Mouse (Mus musculus): ENCODE measurements around the gene Map3k13. TPM values are rescaled to one million over a fixed set of nuclear protein-coding genes. Genes with fewer than 3 reads are reported as not detected.
"Not testable (repeated sequence)": the region's sequence is repeated elsewhere in the genome, so short reads cannot be mapped to it uniquely, and the experiment has no call there.

The Map3k13 gene
- total RNA-seq (2021): 10 to 100 TPM; 14.7 to 16.0 TPM

DNA sequence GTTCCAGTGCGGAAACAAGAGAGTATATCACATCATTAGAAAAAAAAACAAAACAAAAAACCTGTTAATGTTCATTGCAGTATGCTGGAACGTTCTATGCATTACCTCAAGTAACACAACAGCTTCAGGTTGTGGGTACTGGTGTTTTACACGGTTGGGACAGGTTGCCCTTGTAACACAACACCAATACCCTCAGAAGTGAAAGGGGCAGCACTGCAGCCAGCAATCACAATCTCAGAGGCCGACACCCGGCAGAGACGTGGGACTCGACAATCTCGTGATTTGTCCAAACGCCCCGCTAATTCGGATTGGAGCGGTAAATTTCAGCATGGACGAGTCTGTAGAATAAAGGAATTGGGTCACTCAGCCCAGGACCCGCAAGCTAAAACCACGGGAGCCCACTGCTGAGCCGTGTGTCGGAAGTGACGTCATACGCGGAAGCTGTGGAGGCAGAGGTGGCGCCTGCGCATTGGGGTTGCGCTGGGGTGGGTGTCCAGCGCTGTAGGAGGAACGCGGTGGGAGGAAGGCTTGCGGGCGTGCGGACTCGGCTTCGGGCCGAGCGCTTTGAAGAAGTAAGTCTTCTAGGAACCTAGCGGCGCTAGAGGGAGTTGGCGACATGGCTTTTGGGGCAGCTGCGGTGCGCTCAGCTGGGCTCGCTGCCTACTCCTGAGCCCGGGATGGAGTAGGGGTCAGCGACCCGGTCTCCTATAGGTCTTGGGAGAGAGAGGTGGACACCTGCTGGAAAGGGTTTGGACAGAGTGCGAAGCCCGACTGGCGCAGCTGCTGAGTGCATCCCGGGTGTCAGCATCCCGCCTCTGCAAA lies at the start of gene Map3k13:
TSS of gene Map3k13 (plus strand) at position 472 of the 822 bp plus-strand sequence.
- intact Hi-C loops (cut with DNase I): loop anchor here (5.0 kb wide), 1 partner anchor 473 kb away; the partner anchor contains the start of gene Tra2b
- peak; percentile 94 to 97 for DNase-seq (ENCODE audit: low spot score in 2 of 2)

- intact Hi-C loops (cut with DNase I): no loop called here
- peak in 1 of 2 experiments; percentile 67 for DNase-seq (ENCODE audit: low spot score in 2 of 2)
These were observed 35.7 kb upstream of the Map3k13 start for GRCm38 (mm10) chr16:21758447-21758846.

- DNase-seq (ENCODE audit: low spot score in 2 of 2): no peak
- intact Hi-C loops (cut with DNase I): loop anchor here (2.0 kb wide), 1 partner anchor 279 kb away; no protein-coding TSS in a partner anchor
These were observed 25.9 kb upstream of the Map3k13 start for GRCm38 (mm10) chr16:21768255-21768654.

GRCm38 (mm10) chr16:21769667-21770066 lies 24.5 kb upstream of the Map3k13 start:
- intact Hi-C loops (cut with DNase I): loop anchor here (2.0 kb wide), 2 partner anchors 45 to 281 kb away; no protein-coding TSS in a partner anchor
- DNase-seq (ENCODE audit: low spot score in 2 of 2): no peak

DNA sequence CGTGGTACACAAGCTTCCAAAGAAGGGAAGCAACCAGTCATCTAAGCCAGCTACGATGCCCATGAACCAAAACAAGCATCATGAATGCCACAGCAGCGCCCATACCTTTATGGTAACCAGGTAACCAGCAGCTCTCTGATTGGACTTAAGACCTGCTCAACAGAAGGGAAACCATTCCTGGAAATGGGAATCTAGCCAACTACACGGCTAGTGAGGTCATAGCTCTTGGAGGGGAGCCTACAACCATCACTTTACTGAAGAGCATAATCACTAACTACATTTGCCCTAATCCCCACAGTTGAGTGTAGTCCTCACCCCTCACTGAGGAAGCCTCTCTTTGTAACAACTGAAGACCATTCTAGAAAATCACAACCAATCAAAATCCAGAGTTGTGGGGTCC lies 19.4 kb upstream of the Map3k13 start:
- intact Hi-C loops (cut with DNase I): no loop called here
- DNase-seq (ENCODE audit: low spot score in 2 of 2): no peak

- DNase-seq (ENCODE audit: low spot score in 2 of 2): no peak
- intact Hi-C loops (cut with DNase I): no loop called here
These were observed 15.8 kb upstream of the Map3k13 start for GRCm38 (mm10) chr16:21778293-21778866.

GRCm38 (mm10) chr16:21779149-21779548 lies 15.0 kb upstream of the Map3k13 start:
- DNase-seq (ENCODE audit: low spot score in 2 of 2): no peak
- intact Hi-C loops (cut with DNase I): no loop called here

- no peak for DNase-seq (ENCODE audit: low spot score in 2 of 2)
- intact Hi-C loops (cut with DNase I): no loop called here
These were observed 12.9 kb upstream of the Map3k13 start for GRCm38 (mm10) chr16:21781277-21781676.

- DNase-seq (ENCODE audit: low spot score in 2 of 2): no peak
- intact Hi-C loops (cut with DNase I): no loop called here
These were observed 12.3 kb upstream of the Map3k13 start for GRCm38 (mm10) chr16:21781895-21782294.

DNA sequence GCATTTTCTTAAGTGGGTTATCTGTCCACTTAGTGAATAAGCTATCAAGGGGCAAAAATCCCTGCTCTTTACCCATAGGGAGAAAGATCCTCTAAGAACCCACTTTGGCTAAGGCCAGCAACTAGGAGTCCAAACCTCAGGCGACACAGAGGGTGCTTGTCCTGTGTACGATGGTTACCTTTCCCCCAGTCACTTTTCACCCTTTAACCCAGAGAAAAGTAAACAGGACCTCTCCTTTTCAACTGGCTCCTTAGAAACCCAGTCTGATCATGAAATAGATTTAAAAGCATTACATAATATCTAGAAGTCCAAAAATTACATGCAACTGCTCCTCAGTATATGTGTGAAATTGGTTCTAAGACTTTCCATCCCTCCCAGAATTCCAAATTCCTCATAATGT lies 11.3 kb upstream of the Map3k13 start:
- DNase-seq (ENCODE audit: low spot score in 2 of 2): no peak
- intact Hi-C loops (cut with DNase I): no loop called here

GRCm38 (mm10) chr16:21785000-21785399 lies 9.1 kb upstream of the Map3k13 start:
- intact Hi-C loops (cut with DNase I): no loop called here
- no peak for DNase-seq (ENCODE audit: low spot score in 2 of 2)

GRCm38 (mm10) chr16:21786317-21786716 lies 7.8 kb upstream of the Map3k13 start:
- DNase-seq (ENCODE audit: low spot score in 2 of 2): no peak
- intact Hi-C loops (cut with DNase I): no loop called here

GRCm38 (mm10) chr16:21787516-21788353 lies 6.4 kb upstream of the Map3k13 start, which contains the start of gene Ehhadh:
TSS of gene Ehhadh (minus strand) at chr16:21787807.
- DNase-seq (ENCODE audit: low spot score in 2 of 2): peak; percentile 12 to 28
- intact Hi-C loops (cut with DNase I): no loop called here

DNA sequence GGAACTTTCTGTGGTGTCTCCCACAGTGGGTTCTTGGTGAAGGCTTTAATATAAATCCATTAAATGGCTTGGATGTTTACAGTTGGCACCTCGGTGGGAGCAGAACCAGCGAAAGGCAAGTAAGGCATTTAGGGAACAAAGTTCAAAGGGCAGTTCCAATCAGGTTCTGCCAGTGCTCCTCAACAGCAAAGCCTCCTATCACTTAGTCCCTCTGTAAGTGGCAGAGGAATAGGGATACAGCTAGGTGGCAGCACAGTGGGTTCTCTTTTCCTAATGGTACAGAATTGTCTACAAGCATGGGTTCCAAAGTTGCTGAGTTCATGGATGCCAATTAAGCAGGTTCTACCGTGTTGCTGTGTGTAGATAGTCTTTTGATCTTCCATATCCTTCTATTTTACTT lies 5.6 kb upstream of the Map3k13 start:
- intact Hi-C loops (cut with DNase I): no loop called here
- DNase-seq (ENCODE audit: low spot score in 2 of 2): no peak

DNA sequence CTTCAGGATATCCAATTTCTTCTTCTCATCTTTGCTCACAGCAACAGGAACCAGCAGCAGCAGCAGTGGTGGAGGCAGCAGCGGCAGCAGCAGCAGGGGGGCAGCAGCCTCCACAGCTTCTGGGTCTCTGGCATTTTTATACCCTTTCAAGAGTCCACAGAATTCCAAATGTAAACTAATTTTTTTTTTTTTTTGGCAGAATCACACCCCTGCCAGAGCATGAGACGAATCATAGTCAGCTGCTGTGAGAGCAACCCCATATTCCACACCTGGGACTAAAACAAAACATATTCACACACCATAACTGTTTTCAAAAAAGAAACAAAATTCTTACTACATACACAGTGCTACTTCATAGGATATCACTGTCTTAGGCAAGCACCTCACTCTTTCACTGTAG lies 5.0 kb upstream of the Map3k13 start:
- intact Hi-C loops (cut with DNase I): no loop called here
- no peak for DNase-seq (ENCODE audit: low spot score in 2 of 2)

DNA sequence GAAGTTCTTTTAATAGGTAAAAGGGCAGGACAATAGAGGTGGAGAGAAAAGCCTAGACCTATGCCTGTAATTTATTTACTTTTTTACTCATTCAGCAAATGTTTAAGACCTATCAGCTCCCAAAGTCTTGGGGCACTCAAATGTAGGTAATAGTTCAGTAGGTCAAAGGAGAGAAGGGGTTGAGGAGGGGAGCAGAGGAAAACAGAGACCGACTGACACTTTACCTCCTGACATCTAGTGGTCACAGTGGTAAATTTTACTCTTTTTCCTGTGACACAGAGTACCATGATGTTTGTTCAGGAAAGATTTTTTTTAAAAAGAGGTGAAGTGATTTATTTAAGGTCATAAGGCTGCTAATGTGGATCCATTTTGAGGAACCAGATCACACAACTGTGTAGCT lies 3.7 kb upstream of the Map3k13 start:
- no peak for DNase-seq (ENCODE audit: low spot score in 2 of 2)
- intact Hi-C loops (cut with DNase I): loop anchor here (5.0 kb wide), 1 partner anchor 477 kb away; the partner anchor contains the start of gene Tra2b

- intact Hi-C loops (cut with DNase I): loop anchor here (5.0 kb wide), 1 partner anchor 476 kb away; the partner anchor contains the start of gene Tra2b
- no peak for DNase-seq (ENCODE audit: low spot score in 2 of 2)
These were observed 2.4 kb upstream of the Map3k13 start for GRCm38 (mm10) chr16:21791779-21792178.

DNA sequence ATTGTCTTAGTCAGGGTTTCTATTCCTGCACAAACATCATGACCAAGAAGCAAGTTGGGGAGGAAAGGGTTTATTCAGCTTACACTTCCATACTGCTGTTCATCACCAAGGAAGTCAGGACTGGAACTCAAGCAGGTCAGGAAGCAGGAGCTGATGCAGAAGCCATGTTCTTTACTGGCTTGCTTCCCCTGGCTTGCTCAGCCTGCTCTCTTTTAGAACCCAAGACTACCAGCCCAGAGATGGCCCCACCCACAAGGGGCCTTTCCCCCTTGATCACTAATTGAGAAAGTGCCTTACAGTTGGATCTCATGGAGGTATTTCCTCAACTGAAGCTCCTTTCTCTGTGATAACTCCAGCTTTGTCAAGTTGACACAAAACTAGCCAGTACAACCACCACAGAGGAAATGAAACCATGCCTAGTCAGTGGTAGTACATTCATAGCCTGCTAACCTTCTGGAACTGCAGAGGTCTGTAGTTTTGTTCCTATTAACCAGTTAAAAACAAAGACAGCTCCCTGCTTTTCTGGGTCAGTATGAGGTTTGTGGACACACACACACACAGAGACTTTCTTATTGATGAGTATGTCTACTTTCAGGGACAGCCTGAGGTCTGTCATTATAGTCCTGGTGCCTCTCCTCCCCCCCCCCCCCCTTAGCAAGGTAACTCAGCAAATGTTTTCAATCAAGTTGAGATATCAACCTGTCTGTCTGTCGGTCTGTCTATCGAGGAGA lies 901 bp upstream of the Map3k13 start:
- intact Hi-C loops (cut with DNase I): loop anchor here (5.0 kb wide), 1 partner anchor 474 kb away; the partner anchor contains the start of gene Tra2b
- DNase-seq (ENCODE audit: low spot score in 2 of 2): not testable (repeated sequence)

DNA sequence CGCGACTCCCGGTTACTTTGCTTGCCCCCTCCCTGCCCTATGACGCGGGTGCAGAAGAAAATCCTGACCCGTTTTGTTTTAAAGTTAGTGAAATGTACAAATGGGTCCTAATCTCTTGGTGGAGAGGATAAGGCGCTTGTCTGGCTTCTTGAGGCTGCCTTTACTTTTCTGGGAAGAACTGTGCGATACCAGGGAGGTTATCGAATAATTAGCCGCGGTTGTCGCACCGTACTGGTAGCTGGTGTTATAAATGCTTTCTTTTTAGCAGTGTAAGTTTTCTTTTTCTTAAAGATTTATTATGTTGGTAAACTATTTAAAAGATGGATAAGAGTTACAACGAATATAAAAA lies 525 bp downstream of the Map3k13 start:
- intact Hi-C loops (cut with DNase I): loop anchor here (5.0 kb wide), 1 partner anchor 473 kb away; the partner anchor contains the start of gene Tra2b
- no peak for DNase-seq (ENCODE audit: low spot score in 2 of 2)

Data from left cerebral cortex, postnatal 25 days (tissue).